Mouse (Mus musculus): ENCODE data around the gene Fmo4. TPM values are rescaled to one million over a fixed set of nuclear protein-coding genes. Genes with fewer than 3 reads are reported as not detected.

Fmo4 gene
- polyA plus RNA-seq (2014; fragmentation: Nextera tagmentation; extraction: Ambion mirVana) = 0.21 and 0.32 TPM in 2 replicates

- H3K9me3 ChIP-seq (replicated peaks; ENCODE audit: control insufficient read depth, low read length) = no peaks in the 10 kb centered on the region
- H3K36me3 ChIP-seq (replicated peaks; ENCODE audit: control insufficient read depth, insufficient read depth, low read depth, low read length) = no peaks in the 10 kb centered on the region
- ATAC-seq (replicated peaks; ENCODE audit: insufficient number of reproducible peaks, low FRiP score, low TSS enrichment, low read depth) = no peak
- peak; percentile 47 for DNase-seq (ENCODE audit: low spot score)
- H3K27ac ChIP-seq (replicated peaks; ENCODE audit: low read depth, low read length) = no peak within 1 kb of the TSS
- no peaks in the 10 kb centered on the region for H3K4me1 ChIP-seq (ENCODE audit: control insufficient read depth, insufficient read depth, low read length)
- no peaks in the 10 kb centered on the region for H3K27me3 ChIP-seq (ENCODE audit: control insufficient read depth, insufficient read depth, low read length)
- WGBS = 53% methylated on average over 8 of the region's 8 CpGs
- no peak within 1 kb of the TSS for H3K9ac ChIP-seq (replicated peaks; ENCODE audit: low read length)
- H3K4me2 ChIP-seq (ENCODE audit: low read depth, low read length) = no peak within 1 kb of the TSS
- no peak within 1 kb of the TSS for H3K4me3 ChIP-seq (ENCODE audit: low read depth, low read length)
Observed at GRCm38 (mm10) chr1:162813836-162814156, at the start of gene Fmo4. Fmo4 (minus strand) TSS chr1:162813972.

GRCm38 (mm10) chr1:162862328-162862727, 48.6 kb upstream of the Fmo4 start:
- H3K27me3 ChIP-seq (ENCODE audit: control insufficient read depth, insufficient read depth, low read length) = no peaks in the 10 kb centered on the region
- WGBS = 33% methylated on average over 1 of the region's 1 CpGs
- H3K36me3 ChIP-seq (replicated peaks; ENCODE audit: control insufficient read depth, insufficient read depth, low read depth, low read length) = no peaks in the 10 kb centered on the region
- ATAC-seq (replicated peaks; ENCODE audit: insufficient number of reproducible peaks, low FRiP score, low TSS enrichment, low read depth) (no peak), DNase-seq (ENCODE audit: low spot score) (no peak)
- no peaks in the 10 kb centered on the region for H3K9me3 ChIP-seq (replicated peaks; ENCODE audit: control insufficient read depth, low read length)
- H3K4me3 ChIP-seq (ENCODE audit: low read depth, low read length) = no peak overlapping the region
- H3K4me1 ChIP-seq (ENCODE audit: control insufficient read depth, insufficient read depth, low read length) = no peaks in the 10 kb centered on the region; the same call in 1 of the 2 replicates
- no peak overlapping the region for H3K4me2 ChIP-seq (ENCODE audit: low read depth, low read length)
- no peak overlapping the region for H3K27ac ChIP-seq (replicated peaks; ENCODE audit: low read depth, low read length)
- no peak overlapping the region for H3K9ac ChIP-seq (replicated peaks; ENCODE audit: low read length)

- H3K4me1 ChIP-seq (ENCODE audit: control insufficient read depth, insufficient read depth, low read length) = no peaks in the 10 kb centered on the region; the same call in 1 of the 2 replicates
- no peak overlapping the region for H3K9ac ChIP-seq (replicated peaks; ENCODE audit: low read length)
- no peak overlapping the region for H3K27ac ChIP-seq (replicated peaks; ENCODE audit: low read depth, low read length)
- no peaks in the 10 kb centered on the region for H3K9me3 ChIP-seq (replicated peaks; ENCODE audit: control insufficient read depth, low read length)
- H3K4me3 ChIP-seq (ENCODE audit: low read depth, low read length) = no peak overlapping the region
- DNase-seq (ENCODE audit: low spot score) (no peak), ATAC-seq (replicated peaks; ENCODE audit: insufficient number of reproducible peaks, low FRiP score, low TSS enrichment, low read depth) (0 out of 2 replicates have a peak, but pooled peaks have one; percentile 7)
- H3K4me2 ChIP-seq (ENCODE audit: low read depth, low read length) = no peak overlapping the region
- H3K36me3 ChIP-seq (replicated peaks; ENCODE audit: control insufficient read depth, insufficient read depth, low read depth, low read length) = no peaks in the 10 kb centered on the region
- WGBS = 82% methylated on average over 9 of the region's 9 CpGs
- no peaks in the 10 kb centered on the region for H3K27me3 ChIP-seq (ENCODE audit: control insufficient read depth, insufficient read depth, low read length)
Observed at GRCm38 (mm10) chr1:162859996-162860605, 46.3 kb upstream of the Fmo4 start.

GRCm38 (mm10) chr1:162859545-162859976, 45.8 kb upstream of the Fmo4 start:
- Histone ChIP-seq H3K27me3 (ENCODE audit: control insufficient read depth, insufficient read depth, low read length) (no peaks in the 10 kb centered on the region), H3K36me3 (replicated peaks; ENCODE audit: control insufficient read depth, insufficient read depth, low read depth, low read length) (no peaks in the 10 kb centered on the region), H3K27ac (replicated peaks; ENCODE audit: low read depth, low read length) (no peak overlapping the region), H3K9me3 (replicated peaks; ENCODE audit: control insufficient read depth, low read length) (no peaks in the 10 kb centered on the region), H3K9ac (replicated peaks; ENCODE audit: low read length) (no peak overlapping the region), H3K4me3 (ENCODE audit: low read depth, low read length) (no peak overlapping the region), H3K4me2 (ENCODE audit: low read depth, low read length) (no peak overlapping the region), H3K4me1 (ENCODE audit: control insufficient read depth, insufficient read depth, low read length) (no peaks in the 10 kb centered on the region; the same call in 1 of the 2 replicates)
- 37% methylated on average over 10 of the region's 10 CpGs for whole genome bisulfite sequencing
- ATAC-seq (replicated peaks; ENCODE audit: insufficient number of reproducible peaks, low FRiP score, low TSS enrichment, low read depth) (0 out of 2 replicates have a peak, but pooled peaks have one; percentile 17), DNase-seq (ENCODE audit: low spot score) (no peak)

GRCm38 (mm10) chr1:162858748-162859130, 45.0 kb upstream of the Fmo4 start:
- Histone ChIP-seq H3K4me3 (ENCODE audit: low read depth, low read length) (no peak overlapping the region), H3K27me3 (ENCODE audit: control insufficient read depth, insufficient read depth, low read length) (no peaks in the 10 kb centered on the region), H3K36me3 (replicated peaks; ENCODE audit: control insufficient read depth, insufficient read depth, low read depth, low read length) (no peaks in the 10 kb centered on the region), H3K27ac (replicated peaks; ENCODE audit: low read depth, low read length) (no peak overlapping the region), H3K4me2 (ENCODE audit: low read depth, low read length) (no peak overlapping the region), H3K4me1 (ENCODE audit: control insufficient read depth, insufficient read depth, low read length) (no peaks in the 10 kb centered on the region; the same call in 1 of the 2 replicates), H3K9ac (replicated peaks; ENCODE audit: low read length) (no peak overlapping the region), H3K9me3 (replicated peaks; ENCODE audit: control insufficient read depth, low read length) (no peaks in the 10 kb centered on the region)
- ATAC-seq (replicated peaks; ENCODE audit: insufficient number of reproducible peaks, low FRiP score, low TSS enrichment, low read depth) = 0 out of 2 replicates have a peak, but pooled peaks have one; percentile 9
- no peak for DNase-seq (ENCODE audit: low spot score)
- 66% methylated on average over 12 of the region's 12 CpGs for WGBS

GRCm38 (mm10) chr1:162857766-162858747, 44.3 kb upstream of the Fmo4 start:
- H3K27ac ChIP-seq (replicated peaks; ENCODE audit: low read depth, low read length) = no peak overlapping the region
- no peak for ATAC-seq (replicated peaks; ENCODE audit: insufficient number of reproducible peaks, low FRiP score, low TSS enrichment, low read depth)
- H3K9me3 ChIP-seq (replicated peaks; ENCODE audit: control insufficient read depth, low read length) = no peaks in the 10 kb centered on the region
- no peaks in the 10 kb centered on the region for H3K36me3 ChIP-seq (replicated peaks; ENCODE audit: control insufficient read depth, insufficient read depth, low read depth, low read length)
- WGBS = 55% methylated on average over 18 of the region's 18 CpGs
- no peak overlapping the region for H3K4me3 ChIP-seq (ENCODE audit: low read depth, low read length)
- DNase-seq (ENCODE audit: low spot score) = no peak
- no peak overlapping the region for H3K4me2 ChIP-seq (ENCODE audit: low read depth, low read length)
- no peaks in the 10 kb centered on the region for H3K27me3 ChIP-seq (ENCODE audit: control insufficient read depth, insufficient read depth, low read length)
- H3K9ac ChIP-seq (replicated peaks; ENCODE audit: low read length) = no peak overlapping the region
- no peaks in the 10 kb centered on the region; the same call in 1 of the 2 replicates for H3K4me1 ChIP-seq (ENCODE audit: control insufficient read depth, insufficient read depth, low read length)

- Histone ChIP-seq H3K27me3 (ENCODE audit: control insufficient read depth, insufficient read depth, low read length) (no peaks in the 10 kb centered on the region), H3K27ac (replicated peaks; ENCODE audit: low read depth, low read length) (no peak overlapping the region), H3K9me3 (replicated peaks; ENCODE audit: control insufficient read depth, low read length) (no peaks in the 10 kb centered on the region), H3K9ac (replicated peaks; ENCODE audit: low read length) (no peak overlapping the region), H3K4me1 (ENCODE audit: control insufficient read depth, insufficient read depth, low read length) (no peaks in the 10 kb centered on the region; the same call in 1 of the 2 replicates), H3K36me3 (replicated peaks; ENCODE audit: control insufficient read depth, insufficient read depth, low read depth, low read length) (no peaks in the 10 kb centered on the region), H3K4me2 (ENCODE audit: low read depth, low read length) (no peak overlapping the region), H3K4me3 (ENCODE audit: low read depth, low read length) (no peak overlapping the region)
- no peak for DNase-seq (ENCODE audit: low spot score)
- no peak for ATAC-seq (replicated peaks; ENCODE audit: insufficient number of reproducible peaks, low FRiP score, low TSS enrichment, low read depth)
- 66% methylated on average over 3 of the region's 3 CpGs for WGBS
Observed at GRCm38 (mm10) chr1:162853812-162854482, 40.2 kb upstream of the Fmo4 start.

Data from embryonic facial prominence, embryonic 11.5 days (tissue).